Mouse (Mus musculus): ENCODE data around the gene Mamdc4. TPM values are rescaled to one million over a fixed set of nuclear protein-coding genes. Genes with fewer than 3 reads are reported as not detected.
A peak's percentile ranks its signal among the peaks of the same experiment; 100 is the strongest.

The Mamdc4 gene
- total and polyA plus RNA-seq, 2 experiments from 2014 or later, result 0.21 to 1.0 TPM

GRCm38 (mm10) chr2:25573068-25573467 is 1.6 kb downstream of the Mamdc4 start:
- 94% methylated on average over 2 of the region's 2 CpGs for WGBS
- Histone ChIP-seq H3K9me3 (ENCODE audit: low read length) (no peaks in the 10 kb centered on the region), H3K4me1 (ENCODE audit: insufficient read depth) (peaks cover 11% of the 10 kb centered on the region; the same call in 1 of the 2 replicates), H3K4me3 (ENCODE audit: low read depth, low read length) (no peak overlapping the region), H3K36me3 (ENCODE audit: insufficient read depth) (peaks cover 24% of the 10 kb centered on the region), H3K9ac (no peak overlapping the region), H3K4me2 (ENCODE audit: low read depth) (no peak overlapping the region), H3K27me3 (ENCODE audit: insufficient read depth, low read length) (peaks cover 19% of the 10 kb centered on the region), H3K27ac (ENCODE audit: low read depth, low read length) (no peak overlapping the region)
- ATAC-seq (no peak), DNase-seq (no peak)
- no peak for TF ChIP-seq CTCF (IDR thresholded peaks at IDR 0.05; ENCODE audit: low read depth)

- ATAC-seq, result no peak
- H3K4me3 ChIP-seq (ENCODE audit: low read depth, low read length), result no peak overlapping the region
- WGBS, result 87% methylated on average over 4 of the region's 4 CpGs
- no peak for TF ChIP-seq CTCF (IDR thresholded peaks at IDR 0.05; ENCODE audit: low read depth)
- H3K4me2 ChIP-seq (ENCODE audit: low read depth), result no peak overlapping the region
- peaks cover 16% of the 10 kb centered on the region for H3K36me3 ChIP-seq (ENCODE audit: insufficient read depth)
- no peak overlapping the region for H3K27ac ChIP-seq (ENCODE audit: low read depth, low read length)
- no peaks in the 10 kb centered on the region for H3K9me3 ChIP-seq (ENCODE audit: low read length)
- no peak overlapping the region for H3K9ac ChIP-seq
- peaks cover 4% of the 10 kb centered on the region; the same call in 1 of the 2 replicates for H3K27me3 ChIP-seq (ENCODE audit: insufficient read depth, low read length)
- peaks cover 11% of the 10 kb centered on the region; the same call in 1 of the 2 replicates for H3K4me1 ChIP-seq (ENCODE audit: insufficient read depth)
- no peak for DNase-seq
Observed at GRCm38 (mm10) chr2:25571221-25571620, 3.4 kb downstream of the Mamdc4 start.

DNA sequence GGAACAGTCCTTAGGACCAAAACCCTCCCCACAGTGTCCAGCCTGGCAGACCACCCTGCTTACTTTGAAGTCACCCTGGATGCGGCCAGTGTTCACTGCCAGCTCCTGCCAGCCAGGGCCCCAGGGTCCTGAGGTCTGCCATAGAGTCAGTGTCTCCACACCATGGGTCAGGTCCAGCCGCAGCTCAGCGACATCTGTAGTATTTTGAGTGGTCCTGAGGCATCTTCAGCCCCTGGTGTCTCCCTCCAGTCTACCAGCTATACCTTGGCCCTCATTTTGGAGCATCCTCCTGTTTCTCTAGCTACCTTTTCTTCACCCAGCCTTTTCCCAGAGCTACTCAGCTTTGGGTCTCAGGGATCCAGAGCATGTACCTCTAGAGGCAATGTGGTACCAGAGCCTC is 5.3 kb downstream of the Mamdc4 start:
- no peak overlapping the region for H3K27ac ChIP-seq (ENCODE audit: low read depth, low read length)
- no peaks in the 10 kb centered on the region for H3K27me3 ChIP-seq (ENCODE audit: insufficient read depth, low read length)
- 95% methylated on average over 3 of the region's 3 CpGs for WGBS
- peaks cover 11% of the 10 kb centered on the region; the same call in 1 of the 2 replicates for H3K4me1 ChIP-seq (ENCODE audit: insufficient read depth)
- no peak overlapping the region for H3K4me2 ChIP-seq (ENCODE audit: low read depth)
- no peak for DNase-seq
- no peak overlapping the region for H3K4me3 ChIP-seq (ENCODE audit: low read depth, low read length)
- no peak for ATAC-seq
- no peaks in the 10 kb centered on the region for H3K9me3 ChIP-seq (ENCODE audit: low read length)
- TF ChIP-seq CTCF (IDR thresholded peaks at IDR 0.05; ENCODE audit: low read depth), result no peak
- no peak overlapping the region for H3K9ac ChIP-seq
- H3K36me3 ChIP-seq (ENCODE audit: insufficient read depth), result peaks cover 23% of the 10 kb centered on the region

DNA sequence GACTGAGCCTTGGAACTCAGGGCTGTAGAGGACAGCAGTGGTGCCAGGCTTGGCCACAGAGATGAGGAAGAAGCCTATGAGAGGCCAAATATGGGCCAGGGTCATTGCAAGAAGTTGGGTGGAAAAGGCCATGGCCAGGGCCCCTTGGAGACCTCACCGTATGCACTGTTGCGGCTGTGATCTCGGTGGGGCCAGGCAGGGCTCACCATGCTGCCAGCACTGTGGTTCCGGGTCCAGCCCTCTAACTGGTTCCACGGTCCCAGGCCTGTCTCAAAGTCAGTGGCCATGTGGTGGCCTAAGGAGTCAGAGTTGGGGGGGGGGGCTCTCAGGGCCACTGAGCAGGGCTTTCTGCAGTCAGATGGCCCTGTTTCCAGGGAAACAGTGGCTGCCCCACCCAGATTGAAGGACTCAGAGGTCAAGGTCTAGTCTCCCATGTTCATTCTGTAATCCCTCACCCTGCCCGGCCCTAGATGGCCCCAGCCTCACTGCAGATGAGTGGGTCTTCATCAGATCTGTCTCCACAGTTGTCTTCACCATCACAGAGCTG is 6.1 kb downstream of the Mamdc4 start:
- TF ChIP-seq CTCF (IDR thresholded peaks at IDR 0.05; ENCODE audit: low read depth), result no peak
- WGBS, result 88% methylated on average over 6 of the region's 6 CpGs
- Histone ChIP-seq H3K4me1 (ENCODE audit: insufficient read depth) (peaks cover 5% of the 10 kb centered on the region; the same call in 1 of the 2 replicates), H3K36me3 (ENCODE audit: insufficient read depth) (peaks cover 30% of the 10 kb centered on the region), H3K4me3 (ENCODE audit: low read depth, low read length) (no peak overlapping the region), H3K4me2 (ENCODE audit: low read depth) (no peak overlapping the region), H3K27ac (ENCODE audit: low read depth, low read length) (no peak overlapping the region), H3K9ac (no peak overlapping the region), H3K9me3 (ENCODE audit: low read length) (no peaks in the 10 kb centered on the region), H3K27me3 (ENCODE audit: insufficient read depth, low read length) (no peaks in the 10 kb centered on the region)
- no peak for DNase-seq
- no peak for ATAC-seq

DNA sequence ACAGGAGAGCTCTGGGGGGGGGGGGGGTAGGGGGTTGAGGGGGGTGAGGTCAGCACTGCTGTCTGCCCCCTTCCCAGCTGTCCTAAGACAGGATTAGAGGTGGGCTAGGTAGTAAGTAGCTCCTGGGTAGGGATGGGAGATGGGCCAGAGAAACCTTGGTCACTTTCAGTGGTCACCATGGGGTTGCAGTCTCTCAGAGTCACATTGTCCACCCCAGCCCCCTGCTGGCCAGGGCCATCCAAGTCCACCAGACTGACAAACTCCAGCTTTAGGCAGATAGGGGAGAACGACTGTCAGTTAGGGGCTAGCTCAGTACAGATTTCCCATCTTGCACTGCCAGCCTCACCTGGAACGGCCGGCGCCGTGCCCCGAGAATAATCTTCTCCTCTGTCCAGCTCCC is 8.1 kb downstream of the Mamdc4 start:
- no peaks in the 10 kb centered on the region for H3K9me3 ChIP-seq (ENCODE audit: low read length)
- H3K9ac ChIP-seq, result no peak overlapping the region
- H3K27ac ChIP-seq (ENCODE audit: low read depth, low read length), result no peak overlapping the region
- H3K4me2 ChIP-seq (ENCODE audit: low read depth), result no peak overlapping the region
- no peaks in the 10 kb centered on the region for H3K27me3 ChIP-seq (ENCODE audit: insufficient read depth, low read length)
- TF ChIP-seq CTCF (IDR thresholded peaks at IDR 0.05; ENCODE audit: low read depth), result peak; percentile 32; the same call in 1 of the 2 replicates
- H3K4me1 ChIP-seq (ENCODE audit: insufficient read depth), result no peaks in the 10 kb centered on the region
- WGBS, result 86% methylated on average over 6 of the region's 6 CpGs
- peaks cover 50% of the 10 kb centered on the region for H3K36me3 ChIP-seq (ENCODE audit: insufficient read depth)
- no peak overlapping the region for H3K4me3 ChIP-seq (ENCODE audit: low read depth, low read length)
- no peak for DNase-seq
- no peak for ATAC-seq

- DNase-seq (no peak), ATAC-seq (no peak)
- no peaks in the 10 kb centered on the region for H3K27me3 ChIP-seq (ENCODE audit: insufficient read depth, low read length)
- H3K9me3 ChIP-seq (ENCODE audit: low read length), result no peaks in the 10 kb centered on the region
- H3K4me2 ChIP-seq (ENCODE audit: low read depth), result no peak overlapping the region
- peaks cover 58% of the 10 kb centered on the region for H3K36me3 ChIP-seq (ENCODE audit: insufficient read depth)
- no peaks in the 10 kb centered on the region for H3K4me1 ChIP-seq (ENCODE audit: insufficient read depth)
- no peak for TF ChIP-seq CTCF (IDR thresholded peaks at IDR 0.05; ENCODE audit: low read depth)
- no peak overlapping the region for H3K9ac ChIP-seq
- H3K4me3 ChIP-seq (ENCODE audit: low read depth, low read length), result no peak overlapping the region
- no peak overlapping the region for H3K27ac ChIP-seq (ENCODE audit: low read depth, low read length)
- WGBS, result 86% methylated on average over 8 of the region's 8 CpGs
Observed at GRCm38 (mm10) chr2:25565741-25566140, 8.9 kb downstream of the Mamdc4 start.

- DNase-seq, result no peak
- 85% methylated on average over 9 of the region's 9 CpGs for WGBS
- peaks cover 6% of the 10 kb centered on the region; the same call in 1 of the 2 replicates for H3K4me1 ChIP-seq (ENCODE audit: insufficient read depth)
- H3K4me3 ChIP-seq (ENCODE audit: low read depth, low read length), result no peak overlapping the region
- H3K36me3 ChIP-seq (ENCODE audit: insufficient read depth), result peaks cover 50% of the 10 kb centered on the region
- TF ChIP-seq CTCF (IDR thresholded peaks at IDR 0.05; ENCODE audit: low read depth), result no peak
- no peak overlapping the region for H3K4me2 ChIP-seq (ENCODE audit: low read depth)
- H3K9me3 ChIP-seq (ENCODE audit: low read length), result no peaks in the 10 kb centered on the region
- no peak for ATAC-seq
- H3K27ac ChIP-seq (ENCODE audit: low read depth, low read length), result no peak overlapping the region
- no peak overlapping the region for H3K9ac ChIP-seq
- H3K27me3 ChIP-seq (ENCODE audit: insufficient read depth, low read length), result no peaks in the 10 kb centered on the region
Observed at GRCm38 (mm10) chr2:25561946-25562345, 12.7 kb downstream of the Mamdc4 start.

Data from forebrain, postnatal 0 days (tissue).